Mouse (Mus musculus): ENCODE data around the gene Cln5. TPM values are rescaled to one million over a fixed set of nuclear protein-coding genes. Genes with fewer than 3 reads are reported as not detected.

Gene Cln5
- polyA plus RNA-seq, 1 experiment from 2014 or later, result 27.5 TPM

- Histone ChIP-seq H3K4me2 (ENCODE audit: low read depth) (no peak overlapping the region), H3K4me1 (ENCODE audit: control insufficient read depth, insufficient read depth, low read length) (no peaks in the 10 kb centered on the region), H3K36me3 (ENCODE audit: control insufficient read depth, insufficient read depth, low read length) (peaks cover 8% of the 10 kb centered on the region), H3K9ac (ENCODE audit: low read length) (no peak overlapping the region), H3K9me3 (ENCODE audit: control insufficient read depth, low read length) (no peaks in the 10 kb centered on the region), H3K4me3 (ENCODE audit: low read depth, low read length) (no peak overlapping the region), H3K27ac (ENCODE audit: low read depth, low read length) (no peak overlapping the region), H3K27me3 (ENCODE audit: control insufficient read depth, insufficient read depth, low read length) (no peaks in the 10 kb centered on the region)
- 95% methylated on average over 5 of the region's 5 CpGs for WGBS
- DNase-seq (ENCODE audit: low spot score) (no peak), ATAC-seq (ENCODE audit: insufficient read depth, low FRiP score, low TSS enrichment) (no peak)
Observed at GRCm38 (mm10) chr14:103087846-103088245, 17.8 kb downstream of the Cln5 start.

- no peak overlapping the region for H3K27ac ChIP-seq (ENCODE audit: low read depth, low read length)
- H3K4me1 ChIP-seq (ENCODE audit: control insufficient read depth, insufficient read depth, low read length), result no peaks in the 10 kb centered on the region
- WGBS, result 74% methylated on average over 6 of the region's 6 CpGs
- peaks cover 8% of the 10 kb centered on the region for H3K36me3 ChIP-seq (ENCODE audit: control insufficient read depth, insufficient read depth, low read length)
- ATAC-seq (ENCODE audit: insufficient read depth, low FRiP score, low TSS enrichment), result no peak
- no peaks in the 10 kb centered on the region for H3K9me3 ChIP-seq (ENCODE audit: control insufficient read depth, low read length)
- no peaks in the 10 kb centered on the region for H3K27me3 ChIP-seq (ENCODE audit: control insufficient read depth, insufficient read depth, low read length)
- DNase-seq (ENCODE audit: low spot score), result peak; percentile 30
- no peak overlapping the region for H3K4me3 ChIP-seq (ENCODE audit: low read depth, low read length)
- no peak overlapping the region for H3K4me2 ChIP-seq (ENCODE audit: low read depth)
- H3K9ac ChIP-seq (ENCODE audit: low read length), result no peak overlapping the region
Observed at GRCm38 (mm10) chr14:103088624-103089023, 18.6 kb downstream of the Cln5 start.

GRCm38 (mm10) chr14:103093236-103093635, 23.2 kb downstream of the Cln5 start:
- Histone ChIP-seq H3K9ac (ENCODE audit: low read length) (no peak overlapping the region), H3K9me3 (ENCODE audit: control insufficient read depth, low read length) (no peaks in the 10 kb centered on the region), H3K36me3 (ENCODE audit: control insufficient read depth, insufficient read depth, low read length) (peaks cover 3% of the 10 kb centered on the region), H3K27me3 (ENCODE audit: control insufficient read depth, insufficient read depth, low read length) (no peaks in the 10 kb centered on the region), H3K4me2 (ENCODE audit: low read depth) (no peak overlapping the region), H3K4me1 (ENCODE audit: control insufficient read depth, insufficient read depth, low read length) (0 out of 2 replicates have a peak, but pooled peaks cover 3% of the 10 kb centered on the region), H3K27ac (ENCODE audit: low read depth, low read length) (no peak overlapping the region), H3K4me3 (ENCODE audit: low read depth, low read length) (no peak overlapping the region)
- no peak for DNase-seq (ENCODE audit: low spot score)
- 70% methylated on average over 3 of the region's 3 CpGs for WGBS
- ATAC-seq (ENCODE audit: insufficient read depth, low FRiP score, low TSS enrichment), result no peak

GRCm38 (mm10) chr14:103093670-103094069, 23.7 kb downstream of the Cln5 start:
- H3K9ac ChIP-seq (ENCODE audit: low read length), result no peak overlapping the region
- DNase-seq (ENCODE audit: low spot score) (no peak), ATAC-seq (ENCODE audit: insufficient read depth, low FRiP score, low TSS enrichment) (no peak)
- H3K27ac ChIP-seq (ENCODE audit: low read depth, low read length), result no peak overlapping the region
- 0 out of 2 replicates have a peak, but pooled peaks cover 3% of the 10 kb centered on the region for H3K4me1 ChIP-seq (ENCODE audit: control insufficient read depth, insufficient read depth, low read length)
- H3K4me2 ChIP-seq (ENCODE audit: low read depth), result no peak overlapping the region
- 68% methylated on average over 4 of the region's 4 CpGs for WGBS
- no peaks in the 10 kb centered on the region for H3K27me3 ChIP-seq (ENCODE audit: control insufficient read depth, insufficient read depth, low read length)
- H3K36me3 ChIP-seq (ENCODE audit: control insufficient read depth, insufficient read depth, low read length), result peaks cover 3% of the 10 kb centered on the region; the same call in 1 of the 2 replicates
- no peak overlapping the region for H3K4me3 ChIP-seq (ENCODE audit: low read depth, low read length)
- no peaks in the 10 kb centered on the region for H3K9me3 ChIP-seq (ENCODE audit: control insufficient read depth, low read length)

- Histone ChIP-seq H3K4me2 (ENCODE audit: low read depth) (no peak overlapping the region), H3K4me1 (ENCODE audit: control insufficient read depth, insufficient read depth, low read length) (0 out of 2 replicates have a peak, but pooled peaks cover 3% of the 10 kb centered on the region), H3K36me3 (ENCODE audit: control insufficient read depth, insufficient read depth, low read length) (no peaks in the 10 kb centered on the region), H3K9ac (ENCODE audit: low read length) (no peak overlapping the region), H3K4me3 (ENCODE audit: low read depth, low read length) (no peak overlapping the region), H3K9me3 (ENCODE audit: control insufficient read depth, low read length) (no peaks in the 10 kb centered on the region), H3K27ac (ENCODE audit: low read depth, low read length) (no peak overlapping the region), H3K27me3 (ENCODE audit: control insufficient read depth, insufficient read depth, low read length) (no peaks in the 10 kb centered on the region)
- 91% methylated on average over 8 of the region's 8 CpGs for WGBS
- ATAC-seq (ENCODE audit: insufficient read depth, low FRiP score, low TSS enrichment) (no peak), DNase-seq (ENCODE audit: low spot score) (no peak)
Observed at GRCm38 (mm10) chr14:103095036-103095435, 25.0 kb downstream of the Cln5 start.

GRCm38 (mm10) chr14:103095826-103096225, 25.8 kb downstream of the Cln5 start:
- Histone ChIP-seq H3K36me3 (ENCODE audit: control insufficient read depth, insufficient read depth, low read length) (no peaks in the 10 kb centered on the region), H3K9me3 (ENCODE audit: control insufficient read depth, low read length) (no peaks in the 10 kb centered on the region), H3K4me2 (ENCODE audit: low read depth) (no peak overlapping the region), H3K27me3 (ENCODE audit: control insufficient read depth, insufficient read depth, low read length) (no peaks in the 10 kb centered on the region), H3K27ac (ENCODE audit: low read depth, low read length) (no peak overlapping the region), H3K4me3 (ENCODE audit: low read depth, low read length) (no peak overlapping the region), H3K4me1 (ENCODE audit: control insufficient read depth, insufficient read depth, low read length) (0 out of 2 replicates have a peak, but pooled peaks cover 3% of the 10 kb centered on the region), H3K9ac (ENCODE audit: low read length) (no peak overlapping the region)
- DNase-seq (ENCODE audit: low spot score) (no peak), ATAC-seq (ENCODE audit: insufficient read depth, low FRiP score, low TSS enrichment) (no peak)
- 89% methylated on average over 8 of the region's 8 CpGs for WGBS

- 83% methylated on average over 6 of the region's 6 CpGs for WGBS
- H3K4me2 ChIP-seq (ENCODE audit: low read depth), result no peak overlapping the region
Observed at GRCm38 (mm10) chr14:103096621-103097020, 26.6 kb downstream of the Cln5 start.

GRCm38 (mm10) chr14:103098213-103098586, 28.2 kb downstream of the Cln5 start:
- no peak for ATAC-seq (ENCODE audit: insufficient read depth, low FRiP score, low TSS enrichment)
- Histone ChIP-seq H3K9ac (ENCODE audit: low read length) (peak overlapping the region; percentile 100), H3K36me3 (ENCODE audit: control insufficient read depth, insufficient read depth, low read length) (no peaks in the 10 kb centered on the region), H3K4me1 (ENCODE audit: control insufficient read depth, insufficient read depth, low read length) (0 out of 2 replicates have a peak, but pooled peaks cover 3% of the 10 kb centered on the region), H3K27ac (ENCODE audit: low read depth, low read length) (no peak overlapping the region), H3K4me3 (ENCODE audit: low read depth, low read length) (peak overlapping the region; percentile 88), H3K9me3 (ENCODE audit: control insufficient read depth, low read length) (no peaks in the 10 kb centered on the region), H3K4me2 (ENCODE audit: low read depth) (peak overlapping the region; percentile 55), H3K27me3 (ENCODE audit: control insufficient read depth, insufficient read depth, low read length) (no peaks in the 10 kb centered on the region)
- DNase-seq (ENCODE audit: low spot score), result no peak
- 5% methylated on average over 2 of the region's 2 CpGs for WGBS

More at GRCm38 (mm10) chr14:103096621-103097020, 26.6 kb downstream of the Cln5 start:
- no peaks in the 10 kb centered on the region for H3K36me3 ChIP-seq (ENCODE audit: control insufficient read depth, insufficient read depth, low read length)
- H3K9ac ChIP-seq (ENCODE audit: low read length), result no peak overlapping the region
- ATAC-seq (ENCODE audit: insufficient read depth, low FRiP score, low TSS enrichment) (no peak), DNase-seq (ENCODE audit: low spot score) (no peak)
- H3K27ac ChIP-seq (ENCODE audit: low read depth, low read length), result no peak overlapping the region
- H3K27me3 ChIP-seq (ENCODE audit: control insufficient read depth, insufficient read depth, low read length), result no peaks in the 10 kb centered on the region
- H3K4me1 ChIP-seq (ENCODE audit: control insufficient read depth, insufficient read depth, low read length), result 0 out of 2 replicates have a peak, but pooled peaks cover 3% of the 10 kb centered on the region
- H3K4me3 ChIP-seq (ENCODE audit: low read depth, low read length), result no peak overlapping the region
- no peaks in the 10 kb centered on the region for H3K9me3 ChIP-seq (ENCODE audit: control insufficient read depth, low read length)

- DNase-seq (ENCODE audit: low spot score) (peak; percentile 87), ATAC-seq (ENCODE audit: insufficient read depth, low FRiP score, low TSS enrichment) (peak; percentile 81)
- peak overlapping the region; percentile 99 for H3K27ac ChIP-seq (ENCODE audit: low read depth, low read length)
- peak overlapping the region; percentile 88 for H3K4me3 ChIP-seq (ENCODE audit: low read depth, low read length)
- no peaks in the 10 kb centered on the region for H3K36me3 ChIP-seq (ENCODE audit: control insufficient read depth, insufficient read depth, low read length)
- peak overlapping the region; percentile 55 for H3K4me2 ChIP-seq (ENCODE audit: low read depth)
- no peaks in the 10 kb centered on the region for H3K27me3 ChIP-seq (ENCODE audit: control insufficient read depth, insufficient read depth, low read length)
- 0 out of 2 replicates have a peak, but pooled peaks cover 3% of the 10 kb centered on the region for H3K4me1 ChIP-seq (ENCODE audit: control insufficient read depth, insufficient read depth, low read length)
- under 1% methylated on average over 66 of the region's 86 CpGs for WGBS
- peak overlapping the region; percentile 100 for H3K9ac ChIP-seq (ENCODE audit: low read length)
- H3K9me3 ChIP-seq (ENCODE audit: control insufficient read depth, low read length), result no peaks in the 10 kb centered on the region
Observed at GRCm38 (mm10) chr14:103098587-103099235, 28.7 kb downstream of the Cln5 start.

Measured in neural tube, embryonic 11.5 days (tissue).